Mouse (Mus musculus) midbrain, embryonic 16.5 days (tissue): ENCODE results near the gene Smim24. TPM values are rescaled to one million over a fixed set of nuclear protein-coding genes. Genes with fewer than 3 reads are reported as not detected.
A peak's percentile ranks its signal among the peaks of the same experiment; 100 is the strongest.

Experiments used
- ATAC-seq: fragments of 200-750 bp; cut with Nextera tagmentation; 2 replicates; pipeline ENCODE4 v1.8.0; 2017; ENCODE audit warnings: moderate TSS enrichment
- H3K27ac ChIP-seq: fragments of 300-500 bp; sonication (generic); 2 replicates; pipeline ENCODE4 v1.5.1; 2014; ENCODE audit warnings: mild to moderate bottlenecking, low read length, mixed read lengths
- H3K27me3 ChIP-seq: fragments of 300-500 bp; sonication (generic); 2 replicates; pipeline ENCODE4 v1.6.1; 2014; ENCODE audit warnings: low read depth, low read length, mixed read lengths; ENCODE audit not compliant: control insufficient read depth, insufficient read depth
- H3K36me3 ChIP-seq: fragments of 300-500 bp; sonication (generic); 2 replicates; pipeline ENCODE4 v1.6.1; 2014; ENCODE audit warnings: mild to moderate bottlenecking, low read length, moderate library complexity, mixed read lengths; ENCODE audit not compliant: control insufficient read depth, insufficient read depth
- H3K4me1 ChIP-seq: fragments of 300-500 bp; sonication (generic); 2 replicates; pipeline ENCODE4 v1.6.1; 2014; ENCODE audit warnings: mild to moderate bottlenecking, low read length, mixed read lengths; ENCODE audit not compliant: control insufficient read depth, insufficient read depth
- H3K4me2 ChIP-seq: fragments of 300-500 bp; sonication (generic); 2 replicates; pipeline ENCODE4 v1.6.1; 2014; ENCODE audit warnings: mild to moderate bottlenecking, low read length, mixed read lengths
- H3K4me3 ChIP-seq: fragments of 300-500 bp; sonication (generic); 2 replicates; pipeline ENCODE4 v1.5.1; 2014; ENCODE audit warnings: low read depth, mild to moderate bottlenecking, low read length, moderate library complexity, mixed read lengths
- H3K9ac ChIP-seq: fragments of 300-500 bp; sonication (generic); 2 replicates; pipeline ENCODE4 v1.6.1; 2014; ENCODE audit warnings: low read depth, low read length, mixed read lengths
- H3K9me3 ChIP-seq: fragments of 300-500 bp; sonication (generic); replicated peaks from 2 replicates; pipeline ENCODE4 v1.6.1; 2014; ENCODE audit warnings: mild to moderate bottlenecking, low read length, mixed read lengths; ENCODE audit not compliant: control insufficient read depth, poor library complexity, severe bottlenecking
- WGBS: fragments of 180-500 bp; shearing (Covaris S2); extraction: QIAGEN DNeasy Blood & Tissue Kit; methylation state at CpG from one replicate; pipeline ENCODE4 v1.1.7; 2014; 5-methylcytosine and 5-hydroxymethylcytosine counted together
- polyA plus RNA-seq: library from polyadenylated mRNA; unstranded; fragments of >200 nt; fragmentation: Nextera tagmentation; extraction: Ambion mirVana; gene quantifications from 2 replicates; pipeline ENCODE4 v1.2.1, GENCODE M21; 2015

The Smim24 gene
- polyA plus RNA-seq, 1 experiment from 2014 or later = 1.4 TPM

GRCm38 (mm10) chr10:81354738-81355477 lies 37.9 kb upstream of the Smim24 start:
- Histone ChIP-seq H3K4me1 (peaks cover 18% of the 10 kb centered on the region), H3K9me3 (no peaks in the 10 kb centered on the region), H3K4me3 (no peak overlapping the region), H3K4me2 (no peak overlapping the region), H3K27me3 (no peaks in the 10 kb centered on the region), H3K27ac (no peak overlapping the region), H3K9ac (no peak overlapping the region), H3K36me3 (no peaks in the 10 kb centered on the region)
- WGBS = 49% methylated on average over 9 of the region's 9 CpGs
- ATAC-seq = no peak

DNA sequence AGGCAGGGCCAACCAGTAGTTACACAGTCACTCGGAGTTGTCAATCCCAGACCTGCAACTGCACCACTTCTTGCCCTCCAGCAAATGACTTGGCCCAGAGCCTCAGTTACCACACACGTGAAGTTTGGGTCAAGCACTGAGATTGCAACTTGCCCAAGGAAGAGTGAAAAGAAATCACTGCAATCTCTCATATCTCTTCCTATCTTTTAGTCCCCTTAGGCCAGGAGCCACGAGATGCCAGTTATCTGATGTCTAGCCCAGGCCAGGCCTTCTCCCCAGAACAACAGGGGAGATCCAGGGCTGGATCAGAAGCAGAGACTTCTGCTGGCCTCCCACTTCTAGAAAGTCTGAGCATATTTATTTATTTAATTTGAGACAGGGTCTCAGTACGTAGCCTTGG lies 37.3 kb upstream of the Smim24 start:
- no peaks in the 10 kb centered on the region for H3K27me3 ChIP-seq
- H3K4me2 ChIP-seq = no peak overlapping the region
- H3K9ac ChIP-seq = no peak overlapping the region
- H3K9me3 ChIP-seq = no peaks in the 10 kb centered on the region
- H3K4me1 ChIP-seq = peaks cover 17% of the 10 kb centered on the region
- no peak for ATAC-seq
- WGBS = 77% methylated on average over 4 of the region's 4 CpGs
- H3K27ac ChIP-seq = no peak overlapping the region
- no peak overlapping the region for H3K4me3 ChIP-seq
- no peaks in the 10 kb centered on the region for H3K36me3 ChIP-seq

DNA sequence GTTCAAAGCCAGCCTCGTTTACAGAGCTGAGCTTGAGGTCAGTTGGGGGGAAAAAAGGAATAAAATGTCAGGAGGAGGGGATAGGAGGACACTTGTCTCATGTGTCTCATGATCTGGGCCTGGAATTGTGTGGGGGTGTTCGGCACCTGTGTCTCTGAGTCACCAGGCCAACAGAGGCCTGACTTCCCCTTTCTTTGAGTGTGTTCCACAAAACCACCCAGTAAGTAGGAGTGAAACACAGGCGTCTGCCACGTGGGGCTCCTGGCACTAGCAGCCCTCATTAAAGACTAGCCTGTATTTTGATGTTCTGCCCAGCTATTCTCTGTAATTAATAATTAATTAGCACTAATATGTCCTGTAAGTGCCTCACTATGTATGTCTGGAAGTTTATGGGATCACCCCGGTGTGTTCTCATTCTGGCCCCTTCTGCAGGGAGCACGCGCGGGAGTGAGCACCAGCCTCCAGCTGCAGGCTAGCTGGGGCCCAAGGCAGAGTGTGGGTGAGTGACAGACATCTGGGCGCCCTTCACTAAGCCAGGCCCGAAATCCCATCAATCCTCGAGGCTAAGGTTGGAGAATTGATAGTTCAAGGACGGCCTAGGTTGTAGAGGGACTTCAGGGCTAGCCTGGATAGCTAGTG lies 36.4 kb upstream of the Smim24 start:
- WGBS = 54% methylated on average over 12 of the region's 12 CpGs

DNA sequence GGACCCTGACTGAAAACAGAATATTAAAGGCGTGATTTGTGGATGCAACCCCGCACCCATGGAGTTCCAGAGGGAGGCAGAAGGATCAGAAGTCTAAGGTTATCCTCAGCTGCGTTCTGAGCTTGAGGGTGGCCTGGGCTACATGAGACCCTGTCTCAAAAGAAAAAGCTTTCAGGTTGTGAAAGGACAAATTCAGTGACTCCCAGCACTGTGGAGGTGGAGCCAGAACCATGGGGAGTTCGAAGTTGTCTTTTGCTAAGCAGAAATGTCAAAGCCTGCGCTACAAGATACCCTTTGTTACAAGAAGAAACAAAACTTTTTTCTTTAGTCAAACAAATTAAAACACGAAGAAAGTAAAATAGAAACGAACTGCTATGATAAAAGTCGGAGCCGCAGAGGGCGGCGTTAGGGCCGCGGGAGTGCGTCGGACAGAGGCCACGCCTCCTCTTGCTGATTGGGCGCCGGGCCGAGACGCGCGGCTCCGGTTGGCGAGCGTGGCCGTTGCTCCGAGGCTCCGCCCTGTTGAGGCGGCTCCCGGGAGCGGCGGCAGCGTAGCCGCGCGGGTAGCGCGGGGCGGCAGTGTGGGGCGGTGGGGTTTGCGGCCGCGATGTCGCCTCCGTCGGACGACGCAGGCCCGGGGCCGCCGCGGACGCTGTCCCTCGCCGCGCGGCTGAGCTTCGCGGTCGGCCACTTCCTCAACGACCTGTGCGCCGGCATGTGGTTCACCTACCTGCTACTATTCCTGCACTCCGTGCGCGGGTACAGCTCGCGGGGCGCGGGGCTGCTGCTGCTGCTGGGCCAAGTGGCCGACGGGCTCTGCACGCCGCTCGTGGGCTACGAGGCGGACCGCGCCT lies 35.6 kb upstream of the Smim24 start, which contains the start of gene Mfsd12:
Mfsd12 (plus strand) TSS at position 501 of the 854 bp plus-strand sequence.
- 2% methylated on average over 72 of the region's 79 CpGs for WGBS

More for the DNA sequence above, 36.4 kb upstream of the Smim24 start:
- Histone ChIP-seq H3K36me3 (no peaks in the 10 kb centered on the region; the same call in 1 of the 2 replicates), H3K27me3 (no peaks in the 10 kb centered on the region), H3K4me3 (no peak overlapping the region), H3K9ac (no peak overlapping the region), H3K4me1 (peaks cover 11% of the 10 kb centered on the region), H3K9me3 (no peaks in the 10 kb centered on the region), H3K27ac (no peak overlapping the region), H3K4me2 (peak overlapping the region; percentile 84)
- ATAC-seq = 0 out of 2 replicates have a peak, but pooled peaks have one; percentile 4

DNA sequence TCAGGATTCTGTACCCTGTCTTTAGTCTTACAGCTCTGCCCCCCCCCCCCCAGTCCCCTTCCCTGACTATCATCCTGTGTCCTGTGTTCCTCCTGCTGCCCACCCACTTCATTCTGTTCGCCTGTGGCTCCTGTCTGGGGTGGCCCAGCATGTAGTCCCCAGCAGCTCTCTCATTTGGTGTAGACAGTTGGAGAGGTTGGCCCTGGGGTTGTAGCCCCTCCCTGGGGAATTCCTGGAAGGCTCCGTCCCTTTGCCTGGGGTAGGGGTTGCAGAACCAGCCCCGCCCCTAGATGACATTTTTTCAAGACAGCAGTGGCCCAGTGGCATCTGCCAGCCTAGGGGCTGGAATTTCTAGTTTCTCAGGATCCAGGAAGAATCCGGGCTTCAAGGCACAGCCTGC lies 34.6 kb upstream of the Smim24 start:
- 31% methylated on average over 4 of the region's 4 CpGs for WGBS
- no peak for ATAC-seq
- Histone ChIP-seq H3K4me3 (peak overlapping the region; percentile 75), H3K27me3 (no peaks in the 10 kb centered on the region), H3K9ac (peak overlapping the region; percentile 89), H3K4me1 (peaks cover 11% of the 10 kb centered on the region), H3K9me3 (no peaks in the 10 kb centered on the region), H3K36me3 (no peaks in the 10 kb centered on the region; the same call in 1 of the 2 replicates), H3K4me2 (peak overlapping the region; percentile 84), H3K27ac (no peak overlapping the region)

More for the DNA sequence above, 35.6 kb upstream of the Smim24 start, which contains the start of gene Mfsd12:
- H3K4me1 ChIP-seq = peaks cover 11% of the 10 kb centered on the region
- H3K4me2 ChIP-seq = peak within 1 kb of the TSS; percentile 84
- ATAC-seq = peak; percentile 90
- H3K36me3 ChIP-seq = no peaks in the 10 kb centered on the region; the same call in 1 of the 2 replicates
- no peaks in the 10 kb centered on the region for H3K27me3 ChIP-seq
- H3K9me3 ChIP-seq = no peaks in the 10 kb centered on the region
- peak within 1 kb of the TSS; percentile 89 for H3K9ac ChIP-seq
- peak within 1 kb of the TSS; percentile 54; the same call in 1 of the 2 replicates for H3K27ac ChIP-seq
- peak within 1 kb of the TSS; percentile 75 for H3K4me3 ChIP-seq

GRCm38 (mm10) chr10:81358841-81359240 lies 34.0 kb upstream of the Smim24 start:
- Histone ChIP-seq H3K27me3 (no peaks in the 10 kb centered on the region; the same call in 1 of the 2 replicates), H3K27ac (no peak overlapping the region), H3K9me3 (no peaks in the 10 kb centered on the region), H3K36me3 (no peaks in the 10 kb centered on the region; the same call in 1 of the 2 replicates), H3K9ac (no peak overlapping the region), H3K4me2 (peak overlapping the region; percentile 84), H3K4me3 (no peak overlapping the region), H3K4me1 (peaks cover 16% of the 10 kb centered on the region)
- WGBS = 71% methylated on average over 1 of the region's 1 CpGs
- ATAC-seq = no peak

GRCm38 (mm10) chr10:81360721-81361120 lies 32.1 kb upstream of the Smim24 start:
- WGBS = 70% methylated on average over 8 of the region's 8 CpGs
- Histone ChIP-seq H3K9me3 (no peaks in the 10 kb centered on the region), H3K27me3 (no peaks in the 10 kb centered on the region; the same call in 1 of the 2 replicates), H3K4me3 (no peak overlapping the region), H3K4me1 (peaks cover 28% of the 10 kb centered on the region), H3K36me3 (no peaks in the 10 kb centered on the region; the same call in 1 of the 2 replicates), H3K27ac (no peak overlapping the region), H3K4me2 (no peak overlapping the region), H3K9ac (no peak overlapping the region)
- ATAC-seq = no peak

DNA sequence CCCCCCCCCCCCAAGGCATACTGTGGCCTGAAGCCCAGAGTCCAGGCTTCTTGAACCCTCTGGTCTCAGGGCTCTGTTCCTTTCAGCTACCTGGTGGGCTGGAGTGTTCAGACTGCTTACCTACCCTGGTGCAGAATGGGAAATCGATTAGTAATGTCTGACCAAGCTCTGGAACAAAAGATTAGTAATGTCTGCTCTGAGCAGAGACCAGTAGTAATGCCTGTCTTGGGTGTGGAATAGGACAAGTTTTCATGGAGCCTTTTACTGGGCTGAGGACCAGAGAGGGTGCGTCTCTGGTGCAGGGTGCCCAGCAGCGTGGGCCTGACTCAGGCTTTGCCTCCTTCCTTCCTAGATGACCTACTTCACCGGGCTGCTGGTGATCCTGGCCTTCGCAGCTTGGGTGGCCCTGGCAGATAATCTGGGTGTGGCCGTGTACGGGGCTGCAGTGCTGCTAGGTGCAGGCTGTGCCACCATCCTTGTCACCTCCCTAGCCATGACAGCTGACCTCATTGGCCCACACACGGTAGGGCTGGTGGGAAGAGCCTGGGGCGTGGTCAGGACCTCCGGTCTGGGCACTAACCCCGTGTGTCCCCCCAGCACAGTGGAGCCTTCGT lies 30.4 kb upstream of the Smim24 start:
- Histone ChIP-seq H3K9ac (no peak overlapping the region), H3K36me3 (peaks cover 2% of the 10 kb centered on the region; the same call in 1 of the 2 replicates), H3K4me1 (peaks cover 30% of the 10 kb centered on the region), H3K27ac (no peak overlapping the region), H3K4me2 (no peak overlapping the region), H3K9me3 (no peaks in the 10 kb centered on the region), H3K27me3 (no peaks in the 10 kb centered on the region; the same call in 1 of the 2 replicates), H3K4me3 (no peak overlapping the region)
- no peak for ATAC-seq
- 83% methylated on average over 12 of the region's 12 CpGs for WGBS
